Mouse (Mus musculus) heart, postnatal 36 days (tissue): ENCODE results near the gene Casq1. TPM values are rescaled to one million over a fixed set of nuclear protein-coding genes. Genes with fewer than 3 reads are reported as not detected.
A peak's percentile ranks its signal among the peaks of the same experiment; 100 is the strongest.

ENCODE experiments used
- DNase-seq, 2 experiments: peaks; one replicate each; pipeline ENCODE4 v3.0.0; 2021 to 2022
- intact Hi-C: fragments of 180-260 bp; cut with DNase I; formaldehyde crosslinking; loops from one replicate; pipeline ENCODE4 v1.15.1; 2025
- total RNA-seq, 2 experiments: library from RNA; stranded (reverse); gene quantifications; 2 replicates each; pipeline ENCODE4 v1.2.3; 2021

Gene Casq1
- total RNA-seq, 2 experiments from 2014 or later: 8.0 to 8.6 TPM

GRCm38 (mm10) chr1:172186401-172187289 lies 33.0 kb downstream of the Casq1 start:
- DNase-seq: no peak
- intact Hi-C loops: no loop called here

GRCm38 (mm10) chr1:172183915-172184314 lies 35.8 kb downstream of the Casq1 start:
- DNase-seq: no peak
- intact Hi-C loops: no loop called here

DNA sequence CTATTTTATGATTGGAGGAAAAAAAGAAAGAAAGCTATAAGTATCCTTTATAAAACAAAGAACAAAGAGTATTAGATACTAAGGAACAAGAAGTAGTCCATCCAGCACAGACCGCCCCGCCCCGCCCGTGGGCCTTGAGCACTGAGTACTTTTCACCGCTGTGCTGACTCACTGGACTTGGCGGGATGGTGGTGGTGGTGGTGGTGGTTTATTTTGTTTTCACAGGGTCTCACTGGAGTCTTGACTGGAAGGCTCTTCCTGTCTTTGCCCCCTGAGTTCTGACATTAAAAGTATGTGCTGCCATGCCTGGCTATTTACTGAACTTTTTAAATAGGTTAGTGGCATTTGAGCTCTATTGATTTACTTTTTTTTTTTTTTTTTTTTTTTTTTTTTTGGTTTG lies 36.6 kb downstream of the Casq1 start:
- intact Hi-C loops: no loop called here
- no peak for DNase-seq

DNA sequence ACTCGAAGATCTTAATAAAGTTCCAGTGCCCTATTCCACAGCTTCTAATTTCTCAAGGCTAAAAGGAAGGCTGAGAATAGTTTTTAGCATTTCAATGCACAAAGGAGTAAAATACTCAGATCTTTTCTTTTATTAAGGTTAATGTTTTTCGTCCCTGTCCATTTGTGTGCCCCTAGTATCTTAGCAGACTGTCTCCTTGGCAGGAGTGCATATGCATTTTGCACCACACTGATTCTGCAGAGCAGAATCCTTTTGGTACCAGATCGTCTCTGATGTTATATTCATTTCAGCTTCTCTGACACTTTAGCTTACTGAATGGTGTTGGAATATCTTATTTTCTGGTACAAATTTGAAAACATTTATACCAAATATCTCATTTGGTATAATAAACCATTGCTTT lies 37.9 kb downstream of the Casq1 start:
- intact Hi-C loops: loop anchor here (2.0 kb wide), 1 partner anchor 17 kb away; no protein-coding TSS in a partner anchor
- DNase-seq: no peak

DNA sequence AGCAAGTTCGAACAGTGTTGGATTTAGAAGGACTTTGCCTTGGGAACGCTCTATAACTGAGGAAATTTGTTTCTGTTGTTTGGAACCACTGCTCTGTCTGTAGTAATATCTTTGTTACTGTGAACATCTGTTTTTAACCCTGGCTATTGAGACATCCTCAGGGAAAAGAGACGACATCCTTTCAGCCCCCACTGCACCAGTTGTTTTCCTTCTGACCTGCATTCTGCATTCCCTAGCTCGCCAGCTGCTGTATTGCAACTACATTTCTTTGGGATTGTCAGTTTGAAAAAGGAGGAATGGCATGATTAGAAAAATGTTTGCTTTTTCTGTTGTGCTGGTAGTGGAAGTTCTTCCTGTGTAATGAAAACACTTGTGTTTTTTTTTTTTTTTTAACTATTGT lies 38.8 kb downstream of the Casq1 start:
- intact Hi-C loops: loop anchor here (2.0 kb wide), 1 partner anchor 18 kb away; no protein-coding TSS in a partner anchor
- DNase-seq: no peak

GRCm38 (mm10) chr1:172179102-172179501 lies 40.6 kb downstream of the Casq1 start:
- no peak for DNase-seq
- intact Hi-C loops: no loop called here

- no peak for DNase-seq
- intact Hi-C loops: no loop called here
These were observed 41.9 kb downstream of the Casq1 start for GRCm38 (mm10) chr1:172177791-172178190.

DNA sequence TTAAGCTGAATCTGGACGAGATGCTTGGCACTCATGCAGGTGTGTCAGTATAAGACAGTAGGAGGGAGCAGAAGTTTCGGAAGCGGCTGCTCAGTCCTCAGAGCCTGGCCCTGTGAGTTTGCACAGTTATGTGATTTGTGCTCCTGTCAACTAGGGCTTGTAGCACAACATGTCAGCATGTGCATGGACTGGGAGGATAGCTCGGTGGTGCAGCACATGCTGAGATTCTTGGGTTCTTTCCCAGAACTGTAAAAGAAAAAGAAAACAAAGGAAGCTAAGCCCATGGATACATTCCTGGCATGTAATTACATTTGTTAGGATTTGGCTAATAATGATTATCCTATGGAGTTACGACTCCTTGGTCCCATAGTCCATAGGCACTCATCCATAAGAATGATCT lies 46.5 kb downstream of the Casq1 start:
- no peak for DNase-seq
- intact Hi-C loops: no loop called here

- DNase-seq: no peak
- intact Hi-C loops: no loop called here
These were observed 47.3 kb downstream of the Casq1 start for GRCm38 (mm10) chr1:172172381-172172780.

DNA sequence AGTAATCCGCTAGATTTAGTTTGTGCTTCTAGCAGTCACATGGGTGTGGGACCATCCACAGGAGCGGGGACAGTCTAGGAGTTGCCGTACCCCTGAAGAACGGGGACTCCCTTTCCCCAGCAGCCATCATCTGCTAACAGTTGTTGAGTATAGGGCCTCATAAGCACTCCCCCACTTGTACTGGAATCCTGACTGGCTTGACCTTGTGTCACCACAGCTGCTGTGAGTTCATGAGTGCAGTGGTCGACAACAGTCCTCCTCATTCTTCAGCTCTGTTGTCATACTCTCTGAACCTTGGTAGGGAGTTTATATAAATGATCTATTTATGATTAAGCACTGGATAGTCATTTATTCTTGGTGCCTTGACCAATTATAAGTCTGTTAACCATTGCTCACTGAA lies 49.9 kb downstream of the Casq1 start:
- no peak for DNase-seq
- intact Hi-C loops: loop anchor here (2.0 kb wide), 1 partner anchor 45 kb away; no protein-coding TSS in a partner anchor

DNA sequence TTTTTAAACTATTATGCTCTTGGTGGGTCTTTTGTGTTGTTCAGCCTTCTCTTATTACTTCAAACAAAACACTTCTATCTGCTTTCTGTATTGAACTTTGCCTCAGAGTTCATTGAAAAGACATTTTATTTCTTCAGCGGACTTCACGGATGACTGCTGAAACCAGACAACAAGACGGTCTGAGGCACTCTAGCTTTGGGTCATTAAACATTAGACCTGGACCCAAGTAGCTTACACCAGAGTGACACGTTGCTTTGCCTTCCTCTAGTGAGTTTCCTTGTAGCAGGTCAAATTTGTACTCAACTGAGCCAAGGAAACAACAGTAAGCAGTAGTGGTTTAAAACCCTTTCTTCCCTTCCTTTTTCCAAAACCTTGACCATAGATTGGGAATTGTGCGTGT lies 51.8 kb downstream of the Casq1 start:
- intact Hi-C loops: loop anchor here (2.0 kb wide), 1 partner anchor 47 kb away; no protein-coding TSS in a partner anchor

GRCm38 (mm10) chr1:172162959-172163358 lies 56.7 kb downstream of the Casq1 start:
- DNase-seq: no peak
- intact Hi-C loops: loop anchor here (1.0 to 5.0 kb wide), 4 partner anchors 34 to 147 kb away; no protein-coding TSS in a partner anchor

More for the DNA sequence above, 51.8 kb downstream of the Casq1 start:
- DNase-seq: no peak

- intact Hi-C loops: loop anchor here (1.0 to 5.0 kb wide), 4 partner anchors 35 to 148 kb away; no protein-coding TSS in a partner anchor
- peak; percentile 28 to 39 for DNase-seq
These were observed 57.7 kb downstream of the Casq1 start for GRCm38 (mm10) chr1:172162009-172162408.

DNA sequence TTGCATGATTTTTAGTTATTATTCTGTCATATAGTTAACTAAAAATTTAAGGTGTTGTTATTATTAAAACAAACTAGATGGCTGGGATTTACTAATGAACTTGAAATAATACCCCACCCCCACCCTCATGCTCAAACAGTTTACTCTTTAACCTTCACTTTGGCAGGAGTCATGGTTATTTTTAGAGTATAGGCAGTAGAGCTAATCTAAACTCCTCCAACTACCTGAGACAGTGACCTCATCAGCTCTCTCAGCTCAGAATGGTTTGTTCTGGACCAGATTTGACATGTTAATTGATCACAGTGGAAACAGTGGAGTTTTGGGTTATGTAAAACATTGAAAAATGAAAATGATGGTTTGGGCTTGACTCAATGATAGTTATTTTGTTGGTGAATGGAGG lies 59.2 kb downstream of the Casq1 start:
- no peak for DNase-seq
- intact Hi-C loops: loop anchor here (5.0 kb wide), 1 partner anchor 37 kb away; no protein-coding TSS in a partner anchor

GRCm38 (mm10) chr1:172159970-172160369 lies 59.7 kb downstream of the Casq1 start:
- DNase-seq: no peak
- intact Hi-C loops: loop anchor here (5.0 kb wide), 1 partner anchor 37 kb away; no protein-coding TSS in a partner anchor

Other genes starting within 250 kb of the Casq1 start
- gene Vangl2, start 191.4 kb downstream of the Casq1 start, total RNA-seq: 1 to 10 TPM; 2.3 to 3.1 TPM
- gene Nhlh1, start 162.3 kb downstream of the Casq1 start, total RNA-seq: not detected
- 100 to 1,000 TPM; 112 to 113 TPM for gene Copa, start 137.3 kb downstream of the Casq1 start, total RNA-seq
- gene Ncstn, start 137.1 kb downstream of the Casq1 start, total RNA-seq: 10 to 100 TPM; 45.5 to 50.1 TPM
- gene Pex19, start 93.1 kb downstream of the Casq1 start, total RNA-seq: 100 to 1,000 TPM; 125 to 136 TPM
- 100 to 1,000 TPM; 124 to 129 TPM for gene Dcaf8, start 71.8 kb downstream of the Casq1 start, total RNA-seq
- 10 to 100 TPM; 59.1 to 65.0 TPM for gene Pea15a, start 13.1 kb downstream of the Casq1 start, total RNA-seq
- not detected for gene Atp1a4, start 38.5 kb upstream of the Casq1 start, total RNA-seq
- 10 to 100 TPM; 10.9 to 12.4 TPM for gene Igsf8, start 41.8 kb upstream of the Casq1 start, total RNA-seq
- 100 to 1,000 TPM; 604 to 624 TPM for gene Atp1a2, start 78.2 kb upstream of the Casq1 start, total RNA-seq
- not detected for gene Kcnj9, start 109.5 kb upstream of the Casq1 start, total RNA-seq
- gene Kcnj10, start 121.3 kb upstream of the Casq1 start, total RNA-seq: under 1 TPM; 0.05 to 0.11 TPM
- 1 to 10 TPM; 4.4 to 4.8 TPM for gene Pigm, start 156.7 kb upstream of the Casq1 start, total RNA-seq